Comparison of ENCODE assay signal across 25 mouse cellular contexts in genomic region chr6:98259016-98259415, GRCm38 (mm10).
A peak's percentile ranks its signal among the peaks of the same experiment; 100 is the strongest.
DNase-seq lines count a peak whose midpoint lies in the region; ATAC-seq and TF ChIP-seq lines count a peak whose summit lies in the region.
"Had no signal": no experiment of that assay in that cellular context is flagged by ENCODE, and none has a peak within 500 bp of the region (broad histone marks: within the 10 kb centered on the region; RNA-seq: fewer than 3 reads in every experiment).

No protein-coding gene starts in this region.

- no peak overlapping the region for H3K9ac ChIP-seq in forebrain, postnatal 0 days
- H3K9ac ChIP-seq in forebrain, embryonic 13.5 days: no peak overlapping the region
- H3K9ac ChIP-seq: embryonic facial prominence, embryonic 15.5 days; forebrain, embryonic 15.5 days; intestine, embryonic 15.5 days; limb, embryonic 15.5 days; liver, embryonic 14.5 days; lung, embryonic 14.5 days; neural tube, embryonic 12.5 days had no signal

- H3K4me1 ChIP-seq in forebrain, postnatal 0 days (ENCODE audit: insufficient read depth): no peaks in the 10 kb centered on the region
- no peaks in the 10 kb centered on the region for H3K4me1 ChIP-seq in forebrain, embryonic 13.5 days
- H3K4me1 ChIP-seq: embryonic facial prominence, embryonic 15.5 days; forebrain, embryonic 15.5 days; heart, embryonic 10.5 days; intestine, embryonic 15.5 days; neural tube, embryonic 12.5 days had no signal

- no peak overlapping the region for H3K4me2 ChIP-seq in forebrain, postnatal 0 days (ENCODE audit: low read depth)
- H3K4me2 ChIP-seq in forebrain, embryonic 13.5 days: no peak overlapping the region
- H3K4me2 ChIP-seq: embryonic facial prominence, embryonic 15.5 days; forebrain, embryonic 15.5 days; intestine, embryonic 15.5 days; limb, embryonic 15.5 days; lung, embryonic 14.5 days; neural tube, embryonic 12.5 days had no signal

- peak; percentile 32 for ATAC-seq in forebrain, postnatal 0 days
- no peak for ATAC-seq in forebrain, embryonic 13.5 days
- ATAC-seq: forebrain, embryonic 15.5 days; hindbrain, embryonic 16.5 days; intestine, embryonic 15.5 days had no signal

- 54% methylated on average over 2 of the region's 2 CpGs for WGBS in forebrain, postnatal 0 days
- WGBS in forebrain, embryonic 13.5 days: 66% methylated on average over 2 of the region's 2 CpGs

- no peak for DNase-seq in forebrain, postnatal 0 days
- peak; percentile 87 for DNase-seq in brain, adult 2 months (ENCODE audit: low read depth, low spot score)
- DNase-seq in left cerebral cortex, adult 9 months (ENCODE audit: low spot score in 2 of 2): peak; percentile 76 to 78
- peak; percentile 25 for DNase-seq in right cerebral cortex, postnatal 14 days
- no peak for DNase-seq in thymus, adult 18-20 months
- DNase-seq in lung, postnatal 10 days: no peak
- no peak for DNase-seq in Muller cell, postnatal 12 days (ENCODE audit: inconsistent ontology term)
- DNase-seq: adrenal gland, postnatal 10 days; cerebellum, adult 9-10 months; kidney, adult 8-10 months; kidney, postnatal 10 days; lung, embryonic 14.5 days; lung, postnatal 4 days; midbrain, embryonic 14.5 days; retina, postnatal 1 day; thymus, postnatal 36 days had no signal

- H3K36me3 ChIP-seq in forebrain, postnatal 0 days (ENCODE audit: insufficient read depth): no peaks in the 10 kb centered on the region
- no peaks in the 10 kb centered on the region for H3K36me3 ChIP-seq in forebrain, embryonic 13.5 days (ENCODE audit: poor library complexity, severe bottlenecking)
- H3K36me3 ChIP-seq: embryonic facial prominence, embryonic 15.5 days; forebrain, embryonic 15.5 days; heart, embryonic 10.5 days; intestine, embryonic 15.5 days; limb, embryonic 15.5 days; neural tube, embryonic 12.5 days had no signal

- no peak for TF ChIP-seq CTCF in forebrain, postnatal 0 days (IDR thresholded peaks at IDR 0.05; ENCODE audit: low read depth)

- 0 out of 2 replicates have a peak, but pooled peaks cover 5% of the 10 kb centered on the region for H3K9me3 ChIP-seq in forebrain, postnatal 0 days (ENCODE audit: low read length)
- H3K9me3 ChIP-seq in forebrain, embryonic 13.5 days (replicated peaks): peaks cover 14% of the 10 kb centered on the region; the same call in 1 of the 2 replicates
- H3K9me3 ChIP-seq: intestine, embryonic 15.5 days; limb, embryonic 15.5 days had no signal

- no peaks in the 10 kb centered on the region for H3K27me3 ChIP-seq in forebrain, postnatal 0 days (ENCODE audit: insufficient read depth, low read length)
- no peaks in the 10 kb centered on the region for H3K27me3 ChIP-seq in forebrain, embryonic 13.5 days
- H3K27me3 ChIP-seq: embryonic facial prominence, embryonic 15.5 days; forebrain, embryonic 15.5 days; intestine, embryonic 15.5 days; limb, embryonic 15.5 days; neural tube, embryonic 12.5 days had no signal

- no peak overlapping the region for H3K27ac ChIP-seq in forebrain, postnatal 0 days (ENCODE audit: low read depth, low read length)
- H3K27ac ChIP-seq in forebrain, embryonic 13.5 days: no peak overlapping the region
- H3K27ac ChIP-seq: embryonic facial prominence, embryonic 15.5 days; forebrain, embryonic 15.5 days; heart, embryonic 10.5 days; intestine, embryonic 15.5 days; liver, embryonic 14.5 days; neural tube, embryonic 12.5 days had no signal

- no peak overlapping the region for H3K4me3 ChIP-seq in forebrain, postnatal 0 days (ENCODE audit: low read depth, low read length)
- H3K4me3 ChIP-seq in forebrain, embryonic 13.5 days: no peak overlapping the region
- H3K4me3 ChIP-seq: embryonic facial prominence, embryonic 15.5 days; forebrain, embryonic 15.5 days; heart, embryonic 10.5 days; intestine, embryonic 15.5 days; limb, embryonic 15.5 days; neural tube, embryonic 12.5 days had no signal

Comparison
In these comparisons a context has a peak if more than half of its experiments do, and no peak if none do; other contexts are left out.
1. DNase-seq: peak in brain, adult 2 months (single experiment), left cerebral cortex, adult 9 months (2 of 2) and right cerebral cortex, postnatal 14 days (single experiment); none in forebrain, postnatal 0 days (single experiment), thymus, adult 18-20 months (0 of 2), lung, postnatal 10 days (single experiment) and Muller cell, postnatal 12 days (single experiment).